Mouse (Mus musculus) lung, postnatal 36 days (tissue): Measurements from ENCODE around the gene Npas2.

Experiments
- DNase-seq: peaks from one replicate; pipeline ENCODE4 v3.0.0; 2022; ENCODE audit warnings: mixed read lengths

The Npas2 gene

GRCm38 (mm10) chr1:39381017-39381416, 187.5 kb downstream of the Npas2 start:
- DNase-seq = no peak

GRCm38 (mm10) chr1:39384914-39385313, 191.4 kb downstream of the Npas2 start:
- DNase-seq = no peak

GRCm38 (mm10) chr1:39386456-39386855, 192.9 kb downstream of the Npas2 start:
- no peak for DNase-seq

GRCm38 (mm10) chr1:39387497-39387896, 194.0 kb downstream of the Npas2 start:
- DNase-seq = no peak

GRCm38 (mm10) chr1:39388163-39388562, 194.6 kb downstream of the Npas2 start:
- DNase-seq = no peak

GRCm38 (mm10) chr1:39389338-39389737, 195.8 kb downstream of the Npas2 start:
- no peak for DNase-seq

- DNase-seq = no peak
These were observed 198.1 kb downstream of the Npas2 start for GRCm38 (mm10) chr1:39391652-39392051.

- peak; percentile 89 for DNase-seq
These were observed 198.7 kb downstream of the Npas2 start for GRCm38 (mm10) chr1:39392189-39392588.

- DNase-seq = peak; percentile 60
These were observed 199.8 kb downstream of the Npas2 start for GRCm38 (mm10) chr1:39393217-39393867.

GRCm38 (mm10) chr1:39394096-39394495, 200.6 kb downstream of the Npas2 start:
- DNase-seq = no peak

GRCm38 (mm10) chr1:39394650-39395049, 201.1 kb downstream of the Npas2 start:
- no peak for DNase-seq

GRCm38 (mm10) chr1:39396347-39396746, 202.8 kb downstream of the Npas2 start:
- DNase-seq = no peak

- DNase-seq = no peak
These were observed 204.8 kb downstream of the Npas2 start for GRCm38 (mm10) chr1:39398284-39398683.

- DNase-seq = no peak
These were observed 205.7 kb downstream of the Npas2 start for GRCm38 (mm10) chr1:39399228-39399627.

GRCm38 (mm10) chr1:39400173-39400572, 206.6 kb downstream of the Npas2 start:
- no peak for DNase-seq

- DNase-seq = no peak
These were observed 213.6 kb downstream of the Npas2 start for GRCm38 (mm10) chr1:39407108-39407507.

GRCm38 (mm10) chr1:39408123-39408522, 214.6 kb downstream of the Npas2 start:
- no peak for DNase-seq

- DNase-seq = no peak
These were observed 215.1 kb downstream of the Npas2 start for GRCm38 (mm10) chr1:39408668-39409067.

GRCm38 (mm10) chr1:39410085-39410821, 216.7 kb downstream of the Npas2 start:
- peak; percentile 66 for DNase-seq
